Mouse (Mus musculus): ENCODE results near the gene Gm10203. TPM values are rescaled to one million over a fixed set of nuclear protein-coding genes. Genes with fewer than 3 reads are reported as not detected.

The Gm10203 gene
- polyA plus RNA-seq, 1 experiment from 2014 or later = not detected

DNA sequence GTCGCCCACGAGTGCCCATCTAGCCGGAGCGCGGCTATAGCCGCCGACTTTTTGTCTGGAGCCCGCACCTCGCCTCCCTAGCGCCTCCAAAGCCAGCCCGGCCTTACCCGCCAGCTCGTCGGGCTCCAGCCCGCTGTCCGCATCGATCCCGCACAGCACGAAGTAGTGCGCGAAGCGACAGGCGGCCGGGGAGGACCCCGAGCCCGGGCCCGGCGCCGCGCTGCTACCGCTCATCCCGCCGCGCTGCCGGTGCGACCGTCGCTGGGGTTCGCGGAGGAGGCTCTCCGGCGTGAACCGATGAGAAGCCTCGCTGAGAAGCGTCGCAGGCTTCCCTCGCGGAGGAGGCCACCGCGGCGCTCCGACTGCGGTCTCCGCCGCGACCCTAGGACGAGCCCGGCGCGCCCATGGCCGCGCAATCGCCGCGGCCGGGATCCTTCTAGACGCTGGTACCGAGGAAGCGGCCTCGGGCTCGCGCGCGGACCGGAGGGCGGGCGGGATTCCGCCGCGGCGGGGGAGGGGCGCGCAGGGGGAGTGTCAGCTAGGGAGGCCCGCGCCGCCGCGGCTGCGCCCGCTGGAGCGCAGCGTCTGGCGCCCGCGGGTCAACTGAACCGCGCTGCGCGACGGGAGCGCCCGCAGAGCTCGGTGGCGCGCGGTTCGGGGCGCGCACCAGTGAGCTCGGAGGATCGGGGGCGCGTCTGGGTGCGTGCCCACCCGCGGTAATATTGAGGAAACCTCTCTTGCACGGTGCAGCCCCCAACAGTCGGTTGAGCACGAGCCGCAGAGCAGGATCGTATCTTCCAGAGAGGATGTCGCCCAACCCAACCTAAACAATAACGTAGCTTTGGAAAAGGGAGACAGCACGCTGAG, 28.7 kb upstream of the Gm10203 start, which contains the start of gene Dennd5b:
Gene Dennd5b (minus strand): TSS at position 605 of the 867 bp plus-strand sequence.
- no peaks in the 10 kb centered on the region for H3K36me3 ChIP-seq (ENCODE audit: control insufficient read depth, insufficient read depth, low read length)
- peak within 1 kb of the TSS; percentile 97 for H3K9ac ChIP-seq (ENCODE audit: low read depth, low read length)
- H3K4me3 ChIP-seq (ENCODE audit: low read length) = peak within 1 kb of the TSS; percentile 93
- WGBS = under 1% methylated on average over 108 of the region's 124 CpGs
- H3K9me3 ChIP-seq (ENCODE audit: control insufficient read depth, low read length) = no peaks in the 10 kb centered on the region
- peak within 1 kb of the TSS; percentile 94 for H3K27ac ChIP-seq (ENCODE audit: low read depth, low read length)
- H3K4me2 ChIP-seq (replicated peaks; ENCODE audit: low read depth, low read length) = peak within 1 kb of the TSS; percentile 74
- peak; percentile 92 for ATAC-seq (ENCODE audit: low FRiP score, low TSS enrichment)
- no peaks in the 10 kb centered on the region for H3K27me3 ChIP-seq (ENCODE audit: control insufficient read depth, insufficient read depth, low read length)
- peaks cover 5% of the 10 kb centered on the region; the same call in 1 of the 2 replicates for H3K4me1 ChIP-seq (ENCODE audit: control insufficient read depth, insufficient read depth, low read length)

GRCm38 (mm10) chr6:149101943-149102243, 28.1 kb upstream of the Gm10203 start:
- WGBS = 12% methylated on average over 7 of the region's 7 CpGs
- ATAC-seq (ENCODE audit: low FRiP score, low TSS enrichment) = no peak
- H3K9me3 ChIP-seq (ENCODE audit: control insufficient read depth, low read length) = no peaks in the 10 kb centered on the region
- peaks cover 5% of the 10 kb centered on the region; the same call in 1 of the 2 replicates for H3K4me1 ChIP-seq (ENCODE audit: control insufficient read depth, insufficient read depth, low read length)
- H3K27ac ChIP-seq (ENCODE audit: low read depth, low read length) = no peak overlapping the region
- H3K27me3 ChIP-seq (ENCODE audit: control insufficient read depth, insufficient read depth, low read length) = no peaks in the 10 kb centered on the region
- peak overlapping the region; percentile 74 for H3K4me2 ChIP-seq (replicated peaks; ENCODE audit: low read depth, low read length)
- H3K9ac ChIP-seq (ENCODE audit: low read depth, low read length) = peak overlapping the region; percentile 97; the same call in 1 of the 2 replicates
- H3K4me3 ChIP-seq (ENCODE audit: low read length) = peak overlapping the region; percentile 93
- no peaks in the 10 kb centered on the region for H3K36me3 ChIP-seq (ENCODE audit: control insufficient read depth, insufficient read depth, low read length)

DNA sequence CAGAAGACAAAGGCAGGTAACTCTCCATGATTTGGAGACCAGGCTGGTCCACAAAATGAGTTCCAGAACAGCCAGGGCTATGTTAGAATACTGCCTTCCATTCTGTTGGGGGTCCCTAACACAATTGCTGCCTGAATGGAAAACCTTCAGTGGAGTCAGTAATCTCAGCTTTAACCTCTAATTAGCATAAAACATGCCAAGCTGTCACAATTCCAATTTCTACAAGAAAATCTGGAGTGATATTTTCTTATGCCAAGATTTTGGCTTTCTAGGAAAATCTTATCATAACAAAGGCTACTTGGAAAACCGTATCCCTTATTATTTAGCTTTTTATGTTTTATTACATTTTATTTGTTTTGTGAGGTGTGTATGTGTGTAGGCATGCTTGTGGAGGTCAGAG, 26.5 kb upstream of the Gm10203 start:
- H3K27me3 ChIP-seq (ENCODE audit: control insufficient read depth, insufficient read depth, low read length) = no peaks in the 10 kb centered on the region
- no peaks in the 10 kb centered on the region for H3K36me3 ChIP-seq (ENCODE audit: control insufficient read depth, insufficient read depth, low read length)
- WGBS = 89% methylated on average over 1 of the region's 1 CpGs
- no peak for ATAC-seq (ENCODE audit: low FRiP score, low TSS enrichment)
- no peak overlapping the region for H3K9ac ChIP-seq (ENCODE audit: low read depth, low read length)
- no peaks in the 10 kb centered on the region for H3K9me3 ChIP-seq (ENCODE audit: control insufficient read depth, low read length)
- H3K4me2 ChIP-seq (replicated peaks; ENCODE audit: low read depth, low read length) = no peak overlapping the region
- no peak overlapping the region for H3K27ac ChIP-seq (ENCODE audit: low read depth, low read length)
- H3K4me1 ChIP-seq (ENCODE audit: control insufficient read depth, insufficient read depth, low read length) = peaks cover 5% of the 10 kb centered on the region; the same call in 1 of the 2 replicates
- H3K4me3 ChIP-seq (ENCODE audit: low read length) = no peak overlapping the region

GRCm38 (mm10) chr6:149107615-149108014, 22.4 kb upstream of the Gm10203 start:
- H3K4me1 ChIP-seq (ENCODE audit: control insufficient read depth, insufficient read depth, low read length) = no peaks in the 10 kb centered on the region
- H3K9me3 ChIP-seq (ENCODE audit: control insufficient read depth, low read length) = no peaks in the 10 kb centered on the region
- no peak overlapping the region for H3K4me3 ChIP-seq (ENCODE audit: low read length)
- H3K4me2 ChIP-seq (replicated peaks; ENCODE audit: low read depth, low read length) = no peak overlapping the region
- 56% methylated on average over 3 of the region's 3 CpGs for WGBS
- peak; percentile 85 for ATAC-seq (ENCODE audit: low FRiP score, low TSS enrichment)
- H3K27ac ChIP-seq (ENCODE audit: low read depth, low read length) = no peak overlapping the region
- H3K9ac ChIP-seq (ENCODE audit: low read depth, low read length) = no peak overlapping the region
- no peaks in the 10 kb centered on the region for H3K36me3 ChIP-seq (ENCODE audit: control insufficient read depth, insufficient read depth, low read length)
- no peaks in the 10 kb centered on the region for H3K27me3 ChIP-seq (ENCODE audit: control insufficient read depth, insufficient read depth, low read length)

GRCm38 (mm10) chr6:149108909-149109308, 21.1 kb upstream of the Gm10203 start:
- ATAC-seq (ENCODE audit: low FRiP score, low TSS enrichment) = no peak
- H3K36me3 ChIP-seq (ENCODE audit: control insufficient read depth, insufficient read depth, low read length) = no peaks in the 10 kb centered on the region
- WGBS = 90% methylated on average over 2 of the region's 2 CpGs
- H3K4me2 ChIP-seq (replicated peaks; ENCODE audit: low read depth, low read length) = no peak overlapping the region
- H3K4me3 ChIP-seq (ENCODE audit: low read length) = no peak overlapping the region
- no peaks in the 10 kb centered on the region for H3K27me3 ChIP-seq (ENCODE audit: control insufficient read depth, insufficient read depth, low read length)
- no peak overlapping the region for H3K9ac ChIP-seq (ENCODE audit: low read depth, low read length)
- no peaks in the 10 kb centered on the region for H3K9me3 ChIP-seq (ENCODE audit: control insufficient read depth, low read length)
- H3K27ac ChIP-seq (ENCODE audit: low read depth, low read length) = no peak overlapping the region
- H3K4me1 ChIP-seq (ENCODE audit: control insufficient read depth, insufficient read depth, low read length) = no peaks in the 10 kb centered on the region

GRCm38 (mm10) chr6:149116992-149117391, 13.0 kb upstream of the Gm10203 start:
- Histone ChIP-seq H3K4me1 (ENCODE audit: control insufficient read depth, insufficient read depth, low read length) (no peaks in the 10 kb centered on the region), H3K36me3 (ENCODE audit: control insufficient read depth, insufficient read depth, low read length) (no peaks in the 10 kb centered on the region), H3K27ac (ENCODE audit: low read depth, low read length) (no peak overlapping the region), H3K9ac (ENCODE audit: low read depth, low read length) (no peak overlapping the region), H3K4me2 (replicated peaks; ENCODE audit: low read depth, low read length) (no peak overlapping the region), H3K9me3 (ENCODE audit: control insufficient read depth, low read length) (no peaks in the 10 kb centered on the region), H3K27me3 (ENCODE audit: control insufficient read depth, insufficient read depth, low read length) (no peaks in the 10 kb centered on the region), H3K4me3 (ENCODE audit: low read length) (no peak overlapping the region)
- ATAC-seq (ENCODE audit: low FRiP score, low TSS enrichment) = no peak

GRCm38 (mm10) chr6:149118935-149119334, 11.0 kb upstream of the Gm10203 start:
- no peak overlapping the region for H3K4me2 ChIP-seq (replicated peaks; ENCODE audit: low read depth, low read length)
- ATAC-seq (ENCODE audit: low FRiP score, low TSS enrichment) = no peak
- 58% methylated on average over 2 of the region's 2 CpGs for WGBS
- H3K9ac ChIP-seq (ENCODE audit: low read depth, low read length) = no peak overlapping the region
- no peaks in the 10 kb centered on the region for H3K4me1 ChIP-seq (ENCODE audit: control insufficient read depth, insufficient read depth, low read length)
- no peak overlapping the region for H3K4me3 ChIP-seq (ENCODE audit: low read length)
- no peaks in the 10 kb centered on the region for H3K9me3 ChIP-seq (ENCODE audit: control insufficient read depth, low read length)
- H3K27me3 ChIP-seq (ENCODE audit: control insufficient read depth, insufficient read depth, low read length) = no peaks in the 10 kb centered on the region
- H3K27ac ChIP-seq (ENCODE audit: low read depth, low read length) = no peak overlapping the region
- no peaks in the 10 kb centered on the region for H3K36me3 ChIP-seq (ENCODE audit: control insufficient read depth, insufficient read depth, low read length)

DNA sequence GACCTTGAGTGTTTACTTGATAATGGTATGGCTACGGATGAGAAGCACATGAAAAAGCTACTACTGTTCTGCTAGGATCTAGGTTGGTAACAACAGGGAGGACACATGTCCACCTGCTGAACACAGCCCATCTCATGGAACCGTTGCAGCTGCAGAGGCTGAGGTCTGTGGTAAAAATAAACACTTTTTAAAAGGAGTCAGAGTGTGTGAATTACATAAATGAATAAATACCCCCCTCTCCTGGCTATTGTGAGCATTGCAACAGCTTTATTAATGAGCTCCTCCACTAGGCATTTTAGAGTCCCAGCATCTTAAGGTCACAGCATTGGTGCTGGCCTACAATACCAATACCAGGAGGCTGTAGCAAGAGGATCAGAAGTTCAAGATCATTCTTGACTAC, 10.1 kb upstream of the Gm10203 start:
- no peak overlapping the region for H3K4me2 ChIP-seq (replicated peaks; ENCODE audit: low read depth, low read length)
- ATAC-seq (ENCODE audit: low FRiP score, low TSS enrichment) = peak; percentile 68
- no peaks in the 10 kb centered on the region for H3K36me3 ChIP-seq (ENCODE audit: control insufficient read depth, insufficient read depth, low read length)
- 38% methylated on average over 2 of the region's 2 CpGs for WGBS
- H3K27me3 ChIP-seq (ENCODE audit: control insufficient read depth, insufficient read depth, low read length) = no peaks in the 10 kb centered on the region
- H3K4me1 ChIP-seq (ENCODE audit: control insufficient read depth, insufficient read depth, low read length) = no peaks in the 10 kb centered on the region
- H3K27ac ChIP-seq (ENCODE audit: low read depth, low read length) = no peak overlapping the region
- no peaks in the 10 kb centered on the region for H3K9me3 ChIP-seq (ENCODE audit: control insufficient read depth, low read length)
- no peak overlapping the region for H3K9ac ChIP-seq (ENCODE audit: low read depth, low read length)
- no peak overlapping the region for H3K4me3 ChIP-seq (ENCODE audit: low read length)

GRCm38 (mm10) chr6:149123042-149123441, 6.9 kb upstream of the Gm10203 start:
- no peaks in the 10 kb centered on the region for H3K4me1 ChIP-seq (ENCODE audit: control insufficient read depth, insufficient read depth, low read length)
- no peak for ATAC-seq (ENCODE audit: low FRiP score, low TSS enrichment)
- H3K9me3 ChIP-seq (ENCODE audit: control insufficient read depth, low read length) = no peaks in the 10 kb centered on the region
- WGBS = 93% methylated on average over 3 of the region's 3 CpGs
- H3K4me2 ChIP-seq (replicated peaks; ENCODE audit: low read depth, low read length) = no peak overlapping the region
- H3K9ac ChIP-seq (ENCODE audit: low read depth, low read length) = no peak overlapping the region
- no peaks in the 10 kb centered on the region for H3K27me3 ChIP-seq (ENCODE audit: control insufficient read depth, insufficient read depth, low read length)
- H3K27ac ChIP-seq (ENCODE audit: low read depth, low read length) = no peak overlapping the region
- no peak overlapping the region for H3K4me3 ChIP-seq (ENCODE audit: low read length)
- H3K36me3 ChIP-seq (ENCODE audit: control insufficient read depth, insufficient read depth, low read length) = no peaks in the 10 kb centered on the region
